Mouse (Mus musculus): ENCODE data around the gene Rasgrf1. TPM values are rescaled to one million over a fixed set of nuclear protein-coding genes. Genes with fewer than 3 reads are reported as not detected.

The Rasgrf1 gene
- polyA plus RNA-seq, 1 experiment from 2014 or later = 0.02 TPM

DNA sequence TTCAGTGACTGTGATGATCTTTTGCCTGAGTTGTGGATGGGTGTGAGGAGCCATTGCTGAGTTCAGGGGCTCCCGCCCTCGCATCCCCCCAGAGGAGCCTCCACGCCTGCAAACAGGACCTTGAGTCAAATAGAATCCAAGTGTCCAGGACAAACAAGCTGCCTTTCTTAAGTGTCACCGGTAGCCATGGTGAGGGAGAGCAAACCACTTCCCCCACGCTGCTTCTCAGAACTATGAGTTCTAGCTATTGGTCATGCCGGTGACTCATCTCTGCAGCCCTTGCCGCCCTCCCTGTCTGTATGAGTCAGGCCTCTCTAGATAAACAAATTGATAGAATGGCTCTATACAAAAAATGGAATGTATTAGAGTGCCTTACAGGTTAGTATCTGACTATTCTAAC is 35.3 kb upstream of the Rasgrf1 start:
- Histone ChIP-seq H3K4me3 (ENCODE audit: low read depth, low read length) (no peak overlapping the region), H3K4me1 (ENCODE audit: control insufficient read depth, low read depth, low read length) (no peaks in the 10 kb centered on the region), H3K27ac (ENCODE audit: low read length) (no peak overlapping the region), H3K27me3 (ENCODE audit: control insufficient read depth, insufficient read depth, low read depth, low read length) (peaks cover 20% of the 10 kb centered on the region), H3K9ac (ENCODE audit: low read depth, low read length) (no peak overlapping the region), H3K9me3 (replicated peaks; ENCODE audit: control insufficient read depth, low read length) (no peaks in the 10 kb centered on the region), H3K4me2 (ENCODE audit: low read depth, low read length) (no peak overlapping the region), H3K36me3 (ENCODE audit: control insufficient read depth, insufficient read depth) (no peaks in the 10 kb centered on the region)
- WGBS (ENCODE audit: insufficient replicate concordance) = 30% methylated on average over 7 of the region's 7 CpGs
- ATAC-seq (ENCODE audit: low read depth) = no peak

DNA sequence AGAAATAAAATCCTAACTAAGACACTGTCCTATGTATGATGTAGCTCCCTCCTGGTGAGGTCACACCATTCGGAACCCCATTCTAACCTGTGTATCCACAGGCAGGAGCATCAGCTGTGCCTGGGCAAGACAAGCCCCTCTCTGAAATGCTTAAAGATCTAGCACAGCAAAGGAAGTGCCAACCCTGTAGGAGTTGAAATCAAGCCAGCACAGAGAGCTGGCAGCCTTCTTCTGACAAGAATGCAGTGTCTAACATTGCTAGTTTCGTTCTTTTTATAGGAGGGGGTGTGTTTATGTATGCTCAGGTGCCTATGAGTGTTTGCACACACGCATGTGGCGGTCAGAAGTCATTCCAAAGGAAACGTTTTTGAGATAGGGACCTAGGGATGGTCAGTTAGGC is 34.2 kb upstream of the Rasgrf1 start:
- no peak for ATAC-seq (ENCODE audit: low read depth)
- Histone ChIP-seq H3K4me2 (ENCODE audit: low read depth, low read length) (no peak overlapping the region), H3K4me1 (ENCODE audit: control insufficient read depth, low read depth, low read length) (no peaks in the 10 kb centered on the region), H3K4me3 (ENCODE audit: low read depth, low read length) (no peak overlapping the region), H3K36me3 (ENCODE audit: control insufficient read depth, insufficient read depth) (no peaks in the 10 kb centered on the region), H3K9ac (ENCODE audit: low read depth, low read length) (no peak overlapping the region), H3K9me3 (replicated peaks; ENCODE audit: control insufficient read depth, low read length) (no peaks in the 10 kb centered on the region), H3K27ac (ENCODE audit: low read length) (no peak overlapping the region), H3K27me3 (ENCODE audit: control insufficient read depth, insufficient read depth, low read depth, low read length) (peaks cover 24% of the 10 kb centered on the region)
- WGBS (ENCODE audit: insufficient replicate concordance) = 40% methylated on average over 5 of the region's 5 CpGs

DNA sequence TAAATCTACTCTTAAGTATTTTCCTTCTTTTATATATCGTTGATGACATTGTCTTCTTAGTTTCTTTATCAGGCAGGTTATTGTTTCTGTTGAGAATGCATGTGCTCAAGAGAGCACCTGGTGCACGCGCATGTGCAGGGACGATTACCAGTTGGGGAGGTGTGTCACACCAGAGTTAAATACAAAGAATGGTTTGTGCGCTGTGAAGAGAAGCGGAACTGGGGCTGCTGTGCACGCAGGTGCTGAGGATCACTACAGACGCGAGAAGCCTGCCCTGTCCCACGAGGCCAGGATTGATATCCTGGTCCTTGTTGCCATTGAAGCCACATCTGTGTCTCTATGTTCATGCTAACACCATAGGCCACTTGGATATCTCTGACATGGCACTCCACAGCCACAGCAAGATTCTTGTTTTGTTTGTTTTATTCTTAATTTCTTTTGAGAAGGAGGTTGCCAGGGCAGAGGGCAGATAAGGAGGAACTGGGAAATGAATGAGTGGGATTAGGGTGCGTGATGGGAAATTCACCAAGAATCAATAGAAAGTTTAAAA is 31.2 kb upstream of the Rasgrf1 start:
- Histone ChIP-seq H3K9me3 (replicated peaks; ENCODE audit: control insufficient read depth, low read length) (no peaks in the 10 kb centered on the region), H3K27me3 (ENCODE audit: control insufficient read depth, insufficient read depth, low read depth, low read length) (peaks cover 36% of the 10 kb centered on the region), H3K4me3 (ENCODE audit: low read depth, low read length) (no peak overlapping the region), H3K27ac (ENCODE audit: low read length) (no peak overlapping the region), H3K4me2 (ENCODE audit: low read depth, low read length) (no peak overlapping the region), H3K9ac (ENCODE audit: low read depth, low read length) (no peak overlapping the region), H3K36me3 (ENCODE audit: control insufficient read depth, insufficient read depth) (no peaks in the 10 kb centered on the region), H3K4me1 (ENCODE audit: control insufficient read depth, low read depth, low read length) (no peaks in the 10 kb centered on the region)
- no peak for ATAC-seq (ENCODE audit: low read depth)
- WGBS (ENCODE audit: insufficient replicate concordance) = 40% methylated on average over 11 of the region's 11 CpGs

DNA sequence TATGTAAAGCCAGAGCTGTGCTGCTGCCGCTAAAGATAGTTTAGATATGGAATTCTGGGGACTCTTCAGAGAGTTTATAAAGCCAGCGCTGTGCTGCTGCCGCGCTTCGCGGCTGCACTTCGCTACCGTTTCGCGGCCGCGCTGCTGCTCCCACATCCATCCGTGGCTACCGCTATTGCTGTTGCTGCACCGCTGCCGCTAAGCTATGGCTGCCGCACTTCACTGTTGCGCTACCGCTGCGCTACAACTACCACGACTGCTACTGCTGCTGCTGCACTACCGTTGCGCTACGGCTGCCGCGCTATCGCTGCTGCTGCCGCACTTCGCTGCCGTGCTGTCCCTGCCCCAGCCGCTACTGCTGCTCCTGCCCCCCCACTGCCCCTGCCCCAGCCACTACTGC is 30.1 kb upstream of the Rasgrf1 start:
- Histone ChIP-seq H3K4me1 (ENCODE audit: control insufficient read depth, low read depth, low read length) (no peaks in the 10 kb centered on the region), H3K4me2 (ENCODE audit: low read depth, low read length) (no peak overlapping the region), H3K27me3 (ENCODE audit: control insufficient read depth, insufficient read depth, low read depth, low read length) (peaks cover 38% of the 10 kb centered on the region), H3K27ac (ENCODE audit: low read length) (no peak overlapping the region), H3K36me3 (ENCODE audit: control insufficient read depth, insufficient read depth) (no peaks in the 10 kb centered on the region), H3K9me3 (replicated peaks; ENCODE audit: control insufficient read depth, low read length) (no peaks in the 10 kb centered on the region), H3K9ac (ENCODE audit: low read depth, low read length) (no peak overlapping the region), H3K4me3 (ENCODE audit: low read depth, low read length) (no peak overlapping the region)
- no peak for ATAC-seq (ENCODE audit: low read depth)
- 50% methylated on average over 31 of the region's 31 CpGs for WGBS (ENCODE audit: insufficient replicate concordance)

DNA sequence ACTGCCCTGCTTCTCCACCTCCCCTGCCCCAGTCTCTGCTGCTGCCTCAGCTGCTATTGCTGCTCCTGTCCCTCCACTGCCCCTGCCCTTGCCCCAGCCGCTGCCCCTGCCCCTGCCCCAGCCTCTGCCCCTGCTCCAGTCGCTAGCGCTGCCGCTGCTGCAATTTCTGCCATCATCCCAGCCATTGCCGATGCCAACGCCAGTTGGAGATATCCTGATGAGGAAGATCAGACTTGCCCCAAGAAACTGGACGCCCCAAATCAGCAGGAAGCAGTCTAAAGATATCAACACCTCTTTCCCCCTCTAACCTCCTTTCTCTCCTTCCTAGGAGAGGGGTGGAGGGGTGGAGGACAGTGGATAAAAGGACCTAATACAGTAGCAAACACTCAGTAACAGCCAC is 28.2 kb upstream of the Rasgrf1 start:
- Histone ChIP-seq H3K36me3 (ENCODE audit: control insufficient read depth, insufficient read depth) (no peaks in the 10 kb centered on the region), H3K27me3 (ENCODE audit: control insufficient read depth, insufficient read depth, low read depth, low read length) (peaks cover 37% of the 10 kb centered on the region), H3K4me1 (ENCODE audit: control insufficient read depth, low read depth, low read length) (no peaks in the 10 kb centered on the region), H3K9me3 (replicated peaks; ENCODE audit: control insufficient read depth, low read length) (no peaks in the 10 kb centered on the region), H3K27ac (ENCODE audit: low read length) (no peak overlapping the region), H3K4me3 (ENCODE audit: low read depth, low read length) (no peak overlapping the region), H3K9ac (ENCODE audit: low read depth, low read length) (no peak overlapping the region), H3K4me2 (ENCODE audit: low read depth, low read length) (no peak overlapping the region)
- ATAC-seq (ENCODE audit: low read depth) = no peak
- 41% methylated on average over 7 of the region's 7 CpGs for WGBS (ENCODE audit: insufficient replicate concordance)

DNA sequence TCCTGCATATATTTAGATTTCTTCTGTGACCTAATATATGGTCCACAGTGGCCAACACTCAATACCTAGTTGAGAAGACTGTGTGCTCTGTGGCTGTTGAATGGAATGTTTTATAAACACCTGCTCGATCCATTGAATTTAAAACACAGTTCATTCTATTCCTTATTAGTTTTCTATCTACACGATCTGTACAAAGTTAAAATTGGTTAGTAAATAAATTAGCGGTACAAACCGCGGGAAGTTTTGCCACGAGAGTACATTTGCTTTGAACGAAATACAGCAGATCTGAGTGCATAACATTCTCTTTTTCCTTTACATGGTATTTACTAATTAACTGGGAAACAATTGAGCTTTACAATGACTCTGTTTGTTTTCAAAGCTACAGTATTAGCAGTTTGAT is 27.1 kb upstream of the Rasgrf1 start:
- Histone ChIP-seq H3K9ac (ENCODE audit: low read depth, low read length) (no peak overlapping the region), H3K27me3 (ENCODE audit: control insufficient read depth, insufficient read depth, low read depth, low read length) (peaks cover 34% of the 10 kb centered on the region), H3K4me1 (ENCODE audit: control insufficient read depth, low read depth, low read length) (no peaks in the 10 kb centered on the region), H3K36me3 (ENCODE audit: control insufficient read depth, insufficient read depth) (no peaks in the 10 kb centered on the region), H3K27ac (ENCODE audit: low read length) (no peak overlapping the region), H3K4me2 (ENCODE audit: low read depth, low read length) (no peak overlapping the region), H3K4me3 (ENCODE audit: low read depth, low read length) (no peak overlapping the region), H3K9me3 (replicated peaks; ENCODE audit: control insufficient read depth, low read length) (no peaks in the 10 kb centered on the region)
- 39% methylated on average over 7 of the region's 7 CpGs for WGBS (ENCODE audit: insufficient replicate concordance)
- ATAC-seq (ENCODE audit: low read depth) = no peak

DNA sequence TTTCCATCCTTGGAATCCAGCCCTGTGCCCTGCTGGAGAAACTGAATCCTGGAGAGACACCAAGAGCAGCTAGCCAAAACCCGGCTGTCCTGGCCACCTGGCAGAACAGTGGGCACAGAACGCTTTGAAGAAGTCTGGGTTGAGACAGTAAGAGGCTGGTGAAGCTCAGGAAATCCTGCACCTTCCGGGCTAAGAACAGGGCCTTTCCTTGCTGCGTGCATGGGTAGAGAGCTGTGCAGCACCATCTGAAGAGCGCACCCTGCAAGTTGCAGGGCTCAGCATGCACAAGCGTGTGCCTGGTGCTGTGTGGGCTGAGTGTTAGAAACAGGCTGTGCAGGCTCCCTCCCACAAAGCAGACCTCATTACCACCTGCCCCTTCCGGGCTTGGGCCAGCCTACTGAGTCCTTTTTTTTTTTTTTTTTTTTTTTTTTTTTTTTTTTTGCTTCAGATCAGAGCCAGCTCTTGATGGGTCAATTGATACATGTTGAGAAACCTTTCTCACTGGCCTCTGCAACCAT is 23.9 kb upstream of the Rasgrf1 start:
- H3K9me3 ChIP-seq (replicated peaks; ENCODE audit: control insufficient read depth, low read length) = no peaks in the 10 kb centered on the region
- 26% methylated on average over 7 of the region's 7 CpGs for WGBS (ENCODE audit: insufficient replicate concordance)
- H3K36me3 ChIP-seq (ENCODE audit: control insufficient read depth, insufficient read depth) = no peaks in the 10 kb centered on the region
- H3K4me3 ChIP-seq (ENCODE audit: low read depth, low read length) = no peak overlapping the region
- H3K27ac ChIP-seq (ENCODE audit: low read length) = no peak overlapping the region
- no peak overlapping the region for H3K9ac ChIP-seq (ENCODE audit: low read depth, low read length)
- no peaks in the 10 kb centered on the region for H3K4me1 ChIP-seq (ENCODE audit: control insufficient read depth, low read depth, low read length)
- H3K4me2 ChIP-seq (ENCODE audit: low read depth, low read length) = no peak overlapping the region
- ATAC-seq (ENCODE audit: low read depth) = no peak
- peaks cover 16% of the 10 kb centered on the region for H3K27me3 ChIP-seq (ENCODE audit: control insufficient read depth, insufficient read depth, low read depth, low read length)

DNA sequence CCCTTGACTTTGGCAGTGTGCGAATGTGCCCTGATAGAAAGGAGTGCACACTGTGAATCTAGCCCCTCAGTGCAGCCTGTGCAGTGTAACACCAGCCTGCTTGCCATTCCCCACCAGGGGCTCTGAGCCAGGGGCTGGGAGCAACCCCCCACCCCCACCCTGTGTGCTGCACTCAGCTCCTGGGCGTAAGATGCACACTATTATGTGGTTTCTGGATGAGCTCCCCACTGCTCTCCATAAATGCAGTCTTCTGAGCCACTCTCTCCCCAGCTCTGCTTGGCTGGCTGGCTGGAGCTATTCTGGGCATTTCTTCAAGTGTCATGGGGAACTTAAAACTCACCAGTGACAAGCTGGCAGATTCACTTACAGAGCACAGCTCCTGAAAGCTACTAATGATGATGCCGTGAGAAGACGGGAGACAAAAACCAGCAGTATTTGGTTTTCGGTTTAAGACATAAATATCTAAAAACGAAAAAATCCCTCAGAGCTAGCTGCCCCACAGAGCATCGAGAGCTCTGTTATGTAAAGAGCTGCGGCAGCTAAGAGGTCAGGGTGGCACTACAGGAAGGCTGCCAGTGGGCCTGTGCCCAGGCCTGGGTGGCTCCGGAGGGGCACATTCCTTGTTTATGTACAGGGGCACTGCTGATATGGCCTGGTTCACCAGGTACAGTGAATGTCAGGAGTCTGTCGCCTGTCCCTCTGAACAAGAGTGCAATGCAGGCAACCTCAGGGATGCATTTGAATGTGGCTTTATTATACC is 18.0 kb upstream of the Rasgrf1 start:
- no peak overlapping the region for H3K4me3 ChIP-seq (ENCODE audit: low read depth, low read length)
- H3K27me3 ChIP-seq (ENCODE audit: control insufficient read depth, insufficient read depth, low read depth, low read length) = no peaks in the 10 kb centered on the region
- H3K9me3 ChIP-seq (replicated peaks; ENCODE audit: control insufficient read depth, low read length) = no peaks in the 10 kb centered on the region
- no peak for ATAC-seq (ENCODE audit: low read depth)
- 65% methylated on average over 10 of the region's 10 CpGs for WGBS (ENCODE audit: insufficient replicate concordance)
- no peak overlapping the region for H3K27ac ChIP-seq (ENCODE audit: low read length)
- no peak overlapping the region for H3K9ac ChIP-seq (ENCODE audit: low read depth, low read length)
- no peaks in the 10 kb centered on the region for H3K36me3 ChIP-seq (ENCODE audit: control insufficient read depth, insufficient read depth)
- no peak overlapping the region for H3K4me2 ChIP-seq (ENCODE audit: low read depth, low read length)
- H3K4me1 ChIP-seq (ENCODE audit: control insufficient read depth, low read depth, low read length) = no peaks in the 10 kb centered on the region

DNA sequence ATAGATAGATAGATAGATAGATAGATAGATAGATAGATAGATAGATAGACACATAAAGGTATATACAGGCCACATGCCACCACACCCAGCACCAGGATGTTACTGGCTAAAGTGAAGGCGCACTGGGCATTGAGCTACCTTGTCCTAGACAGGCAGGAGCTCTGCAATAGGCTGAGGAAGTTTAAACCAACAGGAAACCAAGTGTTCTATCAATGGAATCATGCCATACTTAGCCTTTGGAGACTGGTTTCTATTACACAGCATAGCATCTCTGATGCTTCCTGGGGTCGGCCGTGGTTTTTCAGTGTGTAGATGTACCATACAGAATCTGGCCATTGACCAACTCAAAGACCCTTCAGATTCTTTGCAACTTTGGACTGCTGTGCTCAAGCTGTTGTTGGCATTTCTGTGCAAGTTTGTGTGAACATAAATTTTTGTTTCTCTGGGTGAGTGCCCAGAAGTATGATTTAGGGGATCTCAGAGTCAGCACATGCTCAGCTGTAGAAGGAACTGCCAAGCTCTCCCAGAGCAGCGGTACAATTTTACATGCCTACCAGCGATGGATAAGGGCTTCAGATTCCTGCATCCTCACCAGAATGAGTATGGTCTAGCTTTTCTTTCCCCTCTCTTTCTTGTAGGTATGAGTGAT is 17.0 kb upstream of the Rasgrf1 start:
- H3K9me3 ChIP-seq (replicated peaks; ENCODE audit: control insufficient read depth, low read length) = no peaks in the 10 kb centered on the region
- no peak overlapping the region for H3K9ac ChIP-seq (ENCODE audit: low read depth, low read length)
- no peaks in the 10 kb centered on the region for H3K36me3 ChIP-seq (ENCODE audit: control insufficient read depth, insufficient read depth)
- no peak overlapping the region for H3K4me2 ChIP-seq (ENCODE audit: low read depth, low read length)
- H3K4me1 ChIP-seq (ENCODE audit: control insufficient read depth, low read depth, low read length) = no peaks in the 10 kb centered on the region
- no peak overlapping the region for H3K27ac ChIP-seq (ENCODE audit: low read length)
- H3K27me3 ChIP-seq (ENCODE audit: control insufficient read depth, insufficient read depth, low read depth, low read length) = no peaks in the 10 kb centered on the region
- no peak for ATAC-seq (ENCODE audit: low read depth)
- 74% methylated on average over 5 of the region's 5 CpGs for WGBS (ENCODE audit: insufficient replicate concordance)
- no peak overlapping the region for H3K4me3 ChIP-seq (ENCODE audit: low read depth, low read length)
